Mouse (Mus musculus) cerebral cortex, adult 2 months (tissue): ENCODE results near the gene Hist1h1c.

Source experiments
- WGBS: fragments of 180-500 bp; shearing (Covaris S2); methylation state at CpG from one replicate; pipeline ENCODE4 v1.1.7; 2018; 5-methylcytosine and 5-hydroxymethylcytosine counted together

The Hist1h1c gene

DNA sequence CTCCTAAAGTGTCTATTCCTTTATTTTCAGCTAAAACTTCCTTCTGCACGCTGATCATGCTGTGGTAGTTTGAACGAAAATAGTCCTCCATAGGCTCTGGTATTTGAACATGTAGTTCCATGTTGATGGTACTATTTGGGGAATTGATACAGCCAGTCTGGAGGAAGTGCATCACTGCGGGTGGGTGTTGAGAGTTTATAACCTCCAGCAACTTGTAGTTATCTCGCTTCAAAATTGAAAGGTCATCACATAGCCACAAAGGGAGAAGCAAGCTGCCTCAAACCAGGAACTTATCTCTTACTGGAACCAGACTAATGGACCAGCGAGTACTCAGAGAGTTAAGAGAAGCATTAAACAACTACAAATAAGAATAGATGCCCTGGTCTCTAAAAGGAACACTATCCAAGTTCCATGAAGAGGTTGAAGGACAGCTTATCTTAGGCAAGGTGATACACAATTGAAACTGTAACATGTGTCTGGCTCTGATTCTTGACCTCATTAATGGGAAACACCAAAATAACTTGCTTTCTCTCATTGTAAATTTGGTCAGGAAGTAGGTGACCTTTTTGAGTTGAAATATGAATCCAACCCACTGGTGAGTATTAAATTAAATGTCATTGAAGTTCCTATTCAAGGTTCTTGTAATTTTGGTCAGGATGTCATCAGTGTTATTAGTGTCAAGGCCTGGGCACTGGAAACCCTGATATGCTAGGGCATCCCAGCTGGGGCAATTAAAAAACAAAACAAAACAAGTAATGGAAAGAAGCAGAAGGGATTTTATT, 22.2 kb upstream of the Hist1h1c start:
- WGBS: 83% methylated on average over 5 of the region's 5 CpGs

DNA sequence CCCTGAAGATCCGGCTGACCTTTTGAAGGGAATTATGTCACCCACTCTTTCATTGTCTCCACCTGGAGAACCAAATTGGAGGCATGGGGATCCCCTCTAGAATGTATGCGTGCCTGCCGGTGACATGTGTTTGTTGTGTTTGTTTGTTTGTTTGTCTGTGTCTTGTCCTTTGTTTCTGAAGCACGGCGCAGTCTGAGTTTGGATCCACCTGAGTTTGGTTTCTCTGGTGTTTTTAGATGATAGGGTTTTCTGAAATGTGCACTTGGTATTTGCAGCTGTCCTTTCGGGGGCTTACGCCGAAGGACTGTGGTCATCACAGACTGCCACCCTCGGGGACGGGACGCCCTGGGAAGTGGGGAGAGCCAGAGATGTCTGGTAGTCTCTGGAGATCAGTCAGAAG, 21.4 kb upstream of the Hist1h1c start:
- 63% methylated on average over 11 of the region's 11 CpGs for WGBS

DNA sequence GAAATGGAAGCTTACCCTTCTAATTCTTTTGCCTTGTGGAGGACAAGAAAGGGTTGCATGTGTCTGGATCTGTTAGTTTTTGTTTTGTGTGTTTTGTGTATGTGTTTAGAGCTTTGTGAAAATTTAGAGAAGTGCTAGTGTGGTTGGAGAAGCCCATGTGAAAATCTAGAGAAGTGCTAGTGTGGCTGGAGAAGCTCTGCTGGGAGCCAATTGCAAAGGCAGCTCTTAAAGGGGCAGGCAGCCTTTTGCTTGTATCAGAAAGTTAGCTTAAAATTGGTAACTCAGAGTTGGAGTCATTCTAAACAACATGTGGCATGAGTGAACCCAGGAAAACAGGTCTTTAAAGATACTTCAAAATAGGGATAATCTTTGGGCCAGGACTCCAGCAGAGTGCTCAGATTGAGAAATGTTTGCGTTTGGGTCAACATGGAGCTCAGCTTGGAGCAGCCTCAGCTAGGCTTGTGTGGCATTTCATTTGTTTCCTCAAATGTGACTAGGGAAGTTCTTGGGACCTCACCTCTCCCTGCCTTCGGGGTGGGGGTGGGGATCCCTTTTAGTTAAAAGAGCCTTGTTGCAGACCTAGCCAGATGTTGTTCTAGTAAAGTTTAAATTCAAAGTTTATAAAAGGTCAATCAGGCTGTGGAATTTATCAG, 20.9 kb upstream of the Hist1h1c start:
- 25% methylated on average over 2 of the region's 2 CpGs for WGBS

DNA sequence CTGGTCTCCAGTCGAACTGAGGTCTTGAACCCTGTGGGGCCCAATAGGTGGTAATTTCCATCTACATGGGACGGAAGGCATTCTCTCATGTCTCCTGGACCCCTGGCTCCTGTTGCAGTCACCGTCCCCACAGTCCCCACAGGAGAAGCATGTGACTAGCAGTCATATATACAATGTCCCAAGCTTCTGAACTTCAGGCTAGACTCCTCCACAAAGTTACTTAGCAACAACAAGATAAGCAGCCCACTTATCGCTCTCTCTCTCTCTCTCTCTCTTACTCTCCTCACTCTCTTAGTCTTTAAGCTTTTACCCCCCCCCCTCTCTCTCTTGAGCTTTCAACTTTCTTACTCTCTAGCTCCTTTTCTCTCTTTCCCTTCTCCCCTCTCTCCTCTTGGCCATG, 14.4 kb upstream of the Hist1h1c start:
- WGBS: 92% methylated on average over 4 of the region's 4 CpGs

DNA sequence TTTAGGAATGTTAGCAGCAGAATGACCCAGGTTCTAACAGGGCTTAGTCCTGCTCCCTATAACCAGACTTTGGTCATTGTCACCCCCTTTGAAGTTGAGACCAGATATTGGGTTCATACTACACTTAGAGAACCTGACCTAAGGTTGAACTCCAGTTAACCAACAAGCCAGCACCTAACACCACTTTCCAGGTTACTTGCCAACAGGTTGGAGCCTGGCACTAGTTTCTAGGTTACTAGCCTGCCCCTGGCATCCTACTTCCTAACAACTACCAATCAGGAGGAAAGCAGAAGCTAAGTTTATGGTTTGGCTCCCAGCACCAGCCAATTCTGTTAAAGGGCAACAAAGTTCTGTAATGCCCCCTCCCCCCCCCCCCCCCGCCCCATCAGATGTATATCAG, 13.4 kb upstream of the Hist1h1c start:
- WGBS: 86% methylated on average over 1 of the region's 1 CpGs

DNA sequence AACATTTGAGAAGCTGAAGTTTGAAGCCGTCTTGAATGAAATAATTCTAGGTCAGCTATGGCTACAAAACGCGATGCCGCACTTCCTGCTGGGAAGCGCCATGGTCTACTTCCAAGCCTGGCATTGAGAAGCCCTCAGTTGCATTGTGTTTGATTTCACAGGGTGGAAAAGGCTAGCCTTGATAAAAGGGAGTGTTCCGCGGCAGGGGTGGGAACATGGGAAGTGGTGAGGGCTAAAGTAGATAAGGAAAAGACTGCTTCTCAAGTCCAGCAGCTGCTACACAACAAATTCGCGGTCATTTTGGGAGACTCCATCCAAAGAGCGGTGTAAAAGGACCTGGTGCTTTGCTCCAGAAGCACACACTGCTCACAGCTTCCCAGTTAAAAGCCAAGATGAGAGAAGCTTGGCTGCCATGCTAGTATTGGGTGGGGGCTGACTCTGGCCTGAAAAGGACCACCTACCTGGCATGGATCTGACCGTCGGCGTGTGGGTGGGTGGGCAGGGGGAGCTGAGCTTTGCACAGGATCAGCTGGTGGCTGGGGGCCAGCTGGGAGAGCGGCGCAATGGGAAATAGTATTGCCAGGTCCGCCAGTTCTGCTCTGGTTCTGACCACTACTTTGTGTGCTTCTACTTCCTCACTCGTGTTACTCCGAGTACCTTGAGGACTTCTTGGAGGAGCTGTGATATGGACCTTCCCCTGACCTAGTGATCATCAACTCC, 10.0 kb upstream of the Hist1h1c start:
- WGBS: 81% methylated on average over 18 of the region's 18 CpGs

DNA sequence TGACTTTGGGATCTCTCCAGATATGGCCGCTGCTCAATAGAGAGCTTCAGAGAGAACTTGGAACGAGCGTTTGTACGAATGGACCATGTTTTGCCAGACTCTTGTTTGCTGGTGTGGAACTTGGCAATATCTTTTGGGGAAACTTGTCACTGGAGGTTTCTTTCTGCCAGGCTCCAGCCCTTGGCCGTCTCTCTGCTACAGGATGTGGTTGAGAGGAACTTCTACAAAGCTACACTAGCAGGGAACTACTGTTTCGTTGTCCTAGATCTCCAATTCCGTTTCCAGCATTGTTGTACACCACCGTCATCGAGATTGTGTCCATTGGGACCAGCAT, 9.4 kb upstream of the Hist1h1c start:
- WGBS: 85% methylated on average over 9 of the region's 9 CpGs

DNA sequence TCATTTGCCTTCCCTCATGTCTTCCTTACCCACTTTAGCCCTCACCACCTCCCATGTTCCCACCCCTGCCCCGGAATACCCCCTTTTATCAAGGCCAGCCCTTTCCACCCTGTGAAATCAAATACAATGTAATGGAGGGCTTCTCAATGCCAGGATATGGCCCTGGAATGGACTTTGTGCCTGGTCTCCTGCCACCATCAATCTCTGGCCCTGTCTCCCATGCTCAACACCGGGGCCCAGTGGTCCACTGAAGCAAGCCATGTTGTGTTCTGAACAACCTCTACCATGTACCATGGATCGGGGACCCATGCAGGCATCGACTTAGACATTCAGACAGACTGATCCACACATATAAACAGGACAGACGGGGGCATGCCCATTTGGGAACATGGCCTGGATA, 8.9 kb upstream of the Hist1h1c start:
- 93% methylated on average over 5 of the region's 5 CpGs for WGBS

DNA sequence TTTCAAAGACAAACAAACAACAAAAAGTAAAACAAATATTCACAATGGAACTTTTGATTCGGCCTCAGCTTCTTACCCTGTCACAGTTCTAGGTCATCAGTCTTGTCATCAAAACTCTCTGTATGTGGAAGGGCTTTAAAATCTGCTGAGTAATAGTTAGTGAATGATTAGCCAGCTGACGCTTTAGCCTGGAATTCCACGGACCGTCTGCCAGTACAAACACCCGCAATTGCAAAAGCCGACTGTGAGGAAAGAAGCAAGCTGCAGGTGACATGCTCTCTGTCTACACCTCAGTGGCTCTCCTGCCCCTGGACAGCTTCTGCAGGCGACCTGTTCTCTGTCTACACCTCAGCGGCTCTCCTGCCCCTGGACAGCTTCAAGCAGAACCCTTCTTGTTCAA, 8.1 kb upstream of the Hist1h1c start:
- WGBS: 55% methylated on average over 8 of the region's 8 CpGs

DNA sequence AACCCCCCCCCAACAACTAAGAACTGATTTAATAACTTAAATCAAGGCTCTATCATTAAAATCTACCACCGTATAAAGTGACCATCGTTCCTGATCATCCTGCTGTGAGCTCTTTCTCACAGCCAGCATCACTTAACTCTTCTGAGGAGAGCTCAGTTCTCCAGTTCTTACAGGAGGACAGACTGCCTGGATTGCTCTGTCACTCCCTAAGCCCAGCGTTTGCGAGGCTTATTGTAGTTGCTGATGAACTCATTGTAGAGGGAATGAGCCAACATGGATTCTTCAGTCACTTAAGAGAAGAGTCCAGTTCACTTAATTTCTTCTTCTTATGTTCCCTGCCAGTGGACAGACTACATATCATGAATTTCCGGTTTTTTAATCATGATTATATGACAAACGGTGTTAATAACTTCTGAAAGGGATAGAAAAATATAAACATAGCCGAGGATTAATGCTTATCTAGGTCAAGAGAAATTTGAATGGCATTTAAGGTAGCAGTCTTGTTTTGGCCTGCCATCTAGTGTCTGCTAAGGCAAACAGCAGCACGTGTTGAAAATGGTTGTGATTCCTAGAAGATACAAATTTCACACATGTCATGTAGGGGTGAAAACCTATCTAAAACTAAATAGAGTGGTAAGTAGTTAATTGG, 6.3 kb upstream of the Hist1h1c start:
- 21% methylated on average over 8 of the region's 8 CpGs for WGBS

DNA sequence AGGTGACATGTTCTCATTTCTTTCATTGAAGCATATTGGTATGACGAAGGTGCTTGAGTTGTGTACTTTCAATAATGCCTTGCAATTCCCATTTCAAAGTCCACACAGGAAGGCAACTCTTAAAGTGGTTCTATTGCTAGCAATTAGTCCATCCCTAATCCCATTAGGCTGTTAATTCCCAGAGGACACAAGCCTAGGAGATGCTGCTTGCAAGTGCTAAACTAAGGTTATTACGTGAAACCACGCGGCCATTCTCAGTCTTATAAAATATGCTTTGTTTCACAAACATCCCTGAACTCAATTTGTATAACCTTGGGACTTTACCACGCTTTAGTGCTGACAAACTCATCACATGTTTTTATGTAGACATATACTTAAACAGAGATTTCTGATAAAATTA, 1.5 kb upstream of the Hist1h1c start:
- WGBS: 90% methylated on average over 5 of the region's 5 CpGs

DNA sequence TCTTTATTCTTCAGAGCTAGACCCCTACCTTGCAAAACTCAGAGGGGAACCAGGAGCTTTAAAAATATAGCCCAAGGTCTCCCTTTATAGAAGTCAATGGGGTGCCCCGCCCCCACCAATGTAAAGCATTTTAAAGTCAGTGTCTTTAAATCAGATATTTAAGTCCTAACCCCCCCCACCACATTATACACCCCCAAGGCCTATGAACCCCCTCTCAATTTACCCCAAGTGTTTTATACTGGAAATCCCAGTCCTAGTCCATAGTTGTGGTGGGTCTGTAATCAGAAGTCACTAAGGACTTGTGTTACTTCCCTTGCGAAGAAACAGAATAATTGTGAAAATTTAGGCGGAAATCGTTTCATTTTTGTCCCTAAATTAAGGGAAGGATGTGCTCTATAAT, 567 bp upstream of the Hist1h1c start:
- 23% methylated on average over 4 of the region's 4 CpGs for WGBS

DNA sequence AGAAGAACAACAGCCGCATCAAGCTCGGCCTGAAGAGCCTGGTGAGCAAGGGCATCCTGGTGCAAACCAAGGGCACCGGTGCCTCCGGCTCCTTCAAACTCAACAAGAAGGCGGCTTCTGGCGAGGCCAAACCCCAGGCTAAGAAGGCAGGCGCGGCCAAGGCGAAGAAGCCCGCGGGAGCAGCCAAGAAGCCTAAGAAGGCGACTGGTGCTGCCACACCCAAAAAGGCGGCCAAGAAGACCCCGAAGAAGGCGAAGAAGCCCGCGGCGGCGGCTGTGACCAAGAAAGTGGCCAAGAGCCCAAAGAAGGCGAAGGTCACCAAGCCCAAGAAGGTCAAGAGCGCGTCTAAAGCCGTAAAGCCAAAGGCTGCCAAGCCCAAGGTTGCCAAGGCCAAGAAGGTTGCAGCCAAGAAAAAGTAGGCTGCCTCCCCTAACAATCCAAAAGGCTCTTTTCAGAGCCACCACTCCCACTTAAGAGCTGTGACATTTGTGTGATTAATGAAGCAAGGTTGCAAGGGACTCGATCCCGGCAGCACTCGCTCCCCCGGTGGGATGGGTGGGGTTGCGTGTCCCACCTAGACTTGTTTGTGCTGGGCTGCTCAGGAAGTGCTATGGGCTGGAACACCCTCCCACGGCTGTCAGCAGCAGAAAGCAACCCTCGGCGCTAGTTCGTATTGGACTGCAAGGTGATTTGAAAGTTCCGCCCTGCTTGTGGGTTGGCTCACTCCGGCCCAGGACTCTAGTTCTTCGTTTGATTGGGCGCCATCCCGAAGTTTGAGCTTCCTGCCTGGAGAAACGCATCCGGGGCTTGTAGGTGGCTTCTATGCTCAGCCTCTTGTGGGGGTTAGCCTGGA, 687 bp downstream of the Hist1h1c start:
- WGBS: under 1% methylated on average over 39 of the region's 39 CpGs

DNA sequence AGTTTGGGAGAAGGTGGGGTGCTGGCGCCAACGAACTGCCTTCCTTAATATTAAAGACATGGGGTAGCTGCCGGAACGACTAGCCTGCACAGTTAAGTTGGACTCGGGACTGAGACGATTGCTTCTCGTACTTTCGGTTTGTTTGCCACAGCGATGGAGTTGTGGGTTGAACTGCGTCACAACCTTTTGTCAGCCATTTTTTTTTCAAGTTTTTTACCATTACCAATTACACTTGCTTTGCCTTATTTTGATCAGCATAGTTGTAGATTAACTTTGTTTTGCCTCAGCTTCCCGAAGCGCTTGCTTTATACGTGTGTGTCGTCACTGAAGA, 1.3 kb downstream of the Hist1h1c start:
- WGBS: under 1% methylated on average over 14 of the region's 14 CpGs

DNA sequence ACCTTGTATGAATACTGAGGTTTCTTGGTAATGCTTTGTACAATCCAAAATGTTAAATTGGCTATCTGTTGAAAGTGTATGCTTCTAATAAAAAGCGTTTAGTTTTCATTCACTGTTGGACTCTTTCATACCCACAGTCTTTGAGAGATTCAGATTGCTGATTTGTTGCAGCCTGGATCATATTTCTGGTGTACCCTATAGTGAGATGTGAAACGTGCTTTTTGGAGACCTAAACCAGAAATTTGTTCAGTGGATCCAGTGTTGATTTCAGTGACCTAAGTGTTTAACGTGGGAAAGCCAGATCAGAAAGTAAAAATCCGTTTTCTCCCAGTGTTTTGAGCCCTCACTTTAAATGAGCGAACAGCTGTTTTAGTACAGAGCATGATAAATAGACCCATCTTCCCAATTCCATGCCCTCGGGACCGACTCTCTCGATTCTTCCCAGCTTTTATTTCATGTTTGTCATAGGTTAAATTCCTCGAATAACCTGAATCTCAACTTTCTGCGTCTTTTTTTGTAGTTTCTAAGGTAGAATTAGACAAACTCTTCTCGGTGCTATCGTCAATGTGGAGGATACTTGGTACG, 1.7 kb downstream of the Hist1h1c start:
- WGBS: 28% methylated on average over 13 of the region's 13 CpGs

DNA sequence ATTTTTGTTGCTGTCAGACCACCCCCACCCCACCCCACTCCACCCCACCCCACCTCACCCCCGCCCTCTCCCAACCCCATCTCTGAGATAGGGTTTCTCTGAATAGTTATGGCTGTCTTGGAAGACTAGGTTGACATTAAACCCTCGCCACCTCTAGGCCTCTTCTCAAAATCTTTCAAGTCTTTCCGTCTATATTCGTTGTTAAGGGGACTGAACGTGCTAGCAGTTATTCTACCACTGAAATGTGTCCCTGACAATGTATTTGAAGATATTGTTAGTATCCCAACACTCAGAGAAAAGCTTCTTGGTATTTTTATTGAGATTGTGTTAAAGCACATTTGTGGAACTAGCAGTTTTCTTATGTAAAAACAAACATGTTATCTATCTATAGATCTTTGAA, 2.3 kb downstream of the Hist1h1c start:
- WGBS: 70% methylated on average over 5 of the region's 5 CpGs

DNA sequence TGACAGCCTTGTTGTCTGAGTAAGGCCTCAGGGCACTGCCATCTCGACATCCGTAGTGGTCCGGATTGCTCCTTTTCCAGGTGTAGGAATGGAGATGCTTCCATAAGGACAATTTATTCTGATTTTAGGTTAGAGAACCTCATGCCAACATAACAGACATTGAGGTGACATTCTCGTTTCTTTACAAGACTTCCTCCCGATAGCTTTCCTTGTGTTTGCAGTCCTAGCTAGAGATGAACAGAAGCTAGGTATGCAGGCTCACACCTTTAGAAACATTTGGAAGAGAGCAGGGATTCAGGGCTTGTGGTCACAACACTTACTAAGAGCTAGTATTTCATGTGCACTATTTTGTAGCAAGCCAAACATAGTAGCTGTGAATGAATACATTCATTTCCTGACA, 4.6 kb downstream of the Hist1h1c start:
- 79% methylated on average over 5 of the region's 5 CpGs for WGBS

DNA sequence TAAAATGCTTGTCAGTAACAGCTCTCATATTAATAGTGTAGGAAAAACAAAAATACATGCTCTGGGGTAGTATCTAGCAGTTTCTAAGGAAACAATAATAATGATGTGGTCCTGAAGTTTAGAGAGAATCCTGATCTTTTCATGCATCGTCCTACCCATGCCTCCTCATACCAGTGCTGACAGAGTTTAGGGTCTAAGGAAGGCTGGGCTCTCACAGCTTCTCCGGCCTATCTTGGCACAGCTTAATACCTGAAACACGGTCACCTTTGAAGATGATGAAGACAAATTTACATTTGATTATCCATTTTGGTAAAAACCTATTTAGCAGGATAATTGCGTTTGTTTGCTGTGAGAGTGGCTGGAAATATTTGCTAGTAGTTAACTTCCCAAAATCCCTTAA, 5.4 kb downstream of the Hist1h1c start:
- 56% methylated on average over 4 of the region's 4 CpGs for WGBS

DNA sequence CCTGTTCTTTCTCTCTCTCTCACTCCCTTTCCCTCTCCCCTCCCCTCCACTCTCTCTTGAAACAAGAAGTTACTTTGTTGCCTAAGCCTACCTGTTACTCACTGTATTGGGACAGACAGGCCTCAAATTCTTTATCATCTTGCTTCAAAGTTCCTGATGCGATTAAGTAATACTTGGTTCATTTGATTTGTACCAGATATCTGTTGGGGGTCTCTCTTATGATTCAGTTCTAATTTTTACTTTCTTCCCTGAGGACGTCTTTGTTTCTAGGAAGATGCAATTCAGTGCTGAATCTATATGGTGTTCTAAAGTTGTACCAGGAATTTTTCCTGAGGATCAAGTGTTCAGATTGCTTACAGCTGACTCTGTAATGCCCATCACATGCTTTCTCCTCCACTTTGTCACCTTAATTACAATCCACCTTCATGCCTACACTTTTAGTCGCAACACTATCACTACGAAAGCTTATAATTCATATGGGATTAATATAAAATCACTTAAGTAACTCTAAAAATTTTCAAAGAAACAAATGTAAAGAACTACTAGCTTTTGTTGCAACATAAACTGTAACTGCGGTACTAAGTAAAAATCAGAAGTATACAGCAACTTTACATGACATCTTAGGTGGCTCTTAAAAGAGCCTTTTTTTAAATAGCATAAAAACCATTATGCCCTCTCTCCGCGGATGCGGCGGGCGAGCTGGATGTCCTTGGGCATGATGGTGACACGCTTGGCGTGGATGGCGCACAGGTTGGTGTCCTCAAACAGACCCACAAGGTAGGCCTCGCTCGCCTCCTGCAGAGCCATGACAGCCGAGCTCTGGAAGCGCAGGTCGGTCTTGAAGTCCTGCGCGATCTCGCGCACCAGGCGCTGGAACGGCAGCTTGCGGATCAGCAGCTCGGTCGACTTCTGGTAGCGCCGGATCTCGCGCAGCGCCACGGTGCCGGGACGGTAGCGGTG, 6.1 kb downstream of the Hist1h1c start:
- WGBS: 11% methylated on average over 16 of the region's 36 CpGs
